Mouse (Mus musculus) subcutaneous adipose tissue, adult 2 months (tissue): ENCODE data around the gene Klk1b9. TPM values are rescaled to one million over a fixed set of nuclear protein-coding genes. Genes with fewer than 3 reads are reported as not detected.

ENCODE experiments used
- polyA plus RNA-seq: library from polyadenylated mRNA; depleted of rRNA; stranded (reverse); fragments of >200 nt; gene quantifications from 2 replicates; pipeline ENCODE4 v1.2.3, GENCODE M21; 2012; ENCODE audit warnings: low replicate concordance; rRNA removed

Gene Klk1b9
- polyA plus RNA-seq = not detected in 2 replicates

DNA sequence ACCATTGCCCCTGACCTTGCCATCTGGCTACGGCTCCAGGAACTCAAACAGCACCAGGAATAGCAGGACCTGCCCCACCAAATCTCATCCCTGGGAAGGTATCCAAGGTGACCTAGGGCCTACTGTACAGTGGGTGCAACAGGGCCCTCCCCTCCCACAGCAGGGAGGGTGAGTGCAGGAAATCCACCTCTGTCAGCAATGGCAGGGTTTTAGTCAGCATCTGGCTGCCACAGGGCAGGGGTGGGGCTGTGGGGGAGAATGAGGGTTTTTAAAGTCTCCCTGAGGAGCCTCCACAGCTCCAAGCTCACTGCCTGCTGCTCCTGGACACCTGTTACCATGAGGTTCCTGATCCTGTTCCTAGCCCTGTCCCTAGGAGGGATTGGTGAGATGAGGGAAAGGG is at the start of gene Klk1b9:
TSS of gene Klk1b9 (plus strand) at position 301 of the 400 bp plus-strand sequence.

DNA sequence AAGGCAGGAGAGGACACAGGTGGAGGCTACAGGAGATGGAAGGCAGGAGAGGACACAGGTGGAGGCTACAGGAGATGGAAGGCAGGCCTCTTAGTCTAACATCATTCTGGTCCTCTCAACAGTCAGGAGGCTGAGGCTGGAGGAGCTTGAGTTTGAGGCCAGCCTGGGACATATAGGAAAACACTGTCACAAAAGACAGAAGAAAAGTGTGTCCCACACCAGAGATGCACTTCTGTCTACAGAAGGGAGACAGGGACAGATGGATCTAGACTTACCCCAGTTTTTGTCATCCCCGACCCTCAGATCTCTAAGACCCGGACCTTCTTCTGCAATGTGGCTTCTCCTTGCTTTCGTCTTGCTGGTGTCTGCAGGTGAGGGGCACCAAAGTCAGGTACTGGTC is 42.4 kb upstream of the Klk1b9 start, which contains the start of gene Klk15:
TSS of gene Klk15 (plus strand) at position 301 of the 400 bp plus-strand sequence.

DNA sequence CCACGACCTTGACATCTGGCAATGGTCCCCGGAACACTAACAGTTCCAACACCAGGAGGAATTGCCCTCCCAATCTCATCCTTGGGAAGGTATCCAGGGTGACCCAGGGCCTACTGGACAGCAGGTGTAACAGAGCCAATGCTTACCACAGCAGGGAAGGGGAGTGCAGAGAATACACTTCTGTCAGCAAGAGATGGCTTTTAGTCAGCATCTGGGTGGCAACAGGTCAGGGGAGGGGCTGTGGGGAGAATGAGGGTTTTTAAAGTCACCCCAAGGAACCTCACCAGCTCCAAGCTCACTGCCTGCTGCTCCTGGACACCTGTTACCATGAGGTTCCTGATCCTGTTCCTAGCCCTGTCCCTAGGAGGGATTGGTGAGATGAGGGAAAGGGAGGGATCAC is 25.5 kb upstream of the Klk1b9 start, which contains the start of gene Klk1b8:
TSS of gene Klk1b8 (plus strand) at position 301 of the 400 bp plus-strand sequence.

DNA sequence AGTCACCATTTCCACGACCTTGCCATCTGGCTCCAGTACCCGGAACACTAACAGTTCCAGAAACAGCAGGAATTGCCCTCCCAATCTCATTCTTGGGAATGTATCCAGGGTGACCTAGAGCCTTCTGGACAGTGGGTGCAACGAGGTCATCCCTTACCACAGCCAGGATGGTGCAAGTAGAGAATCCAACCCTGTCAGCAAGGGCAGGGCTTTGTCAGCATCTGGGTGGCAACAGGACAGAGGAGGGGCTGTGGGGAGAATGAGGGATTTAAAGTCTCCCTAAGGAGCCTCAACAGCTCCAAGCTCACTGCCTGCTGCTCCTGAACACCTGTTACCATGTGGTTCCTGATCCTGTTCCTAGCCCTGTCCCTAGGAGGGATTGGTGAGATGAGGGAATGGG is 9.4 kb upstream of the Klk1b9 start, which contains the start of gene Klk1b1:
TSS of gene Klk1b1 (plus strand) at position 301 of the 400 bp plus-strand sequence.

DNA sequence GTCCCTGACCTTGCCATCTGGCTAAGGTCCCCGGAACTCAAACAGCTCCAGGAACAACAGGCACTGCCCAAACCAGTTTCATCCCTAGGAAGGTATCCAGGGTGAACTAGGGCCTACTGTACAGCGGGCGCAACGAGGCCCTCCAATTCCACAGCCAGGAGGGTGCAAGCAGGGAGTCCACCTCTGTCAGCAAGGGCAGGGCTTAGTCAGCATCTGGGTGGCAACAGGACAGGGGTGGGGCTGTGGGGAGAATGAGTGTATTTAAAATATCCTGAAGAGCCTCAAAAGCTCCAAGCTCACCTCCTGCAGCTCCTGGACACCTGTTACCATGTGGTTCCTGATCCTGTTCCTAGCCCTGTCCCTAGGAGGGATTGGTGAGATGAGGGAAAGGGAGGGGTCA is 19.7 kb downstream of the Klk1b9 start, which contains the start of gene Klk1b11:
TSS of gene Klk1b11 (plus strand) at position 301 of the 400 bp plus-strand sequence.

DNA sequence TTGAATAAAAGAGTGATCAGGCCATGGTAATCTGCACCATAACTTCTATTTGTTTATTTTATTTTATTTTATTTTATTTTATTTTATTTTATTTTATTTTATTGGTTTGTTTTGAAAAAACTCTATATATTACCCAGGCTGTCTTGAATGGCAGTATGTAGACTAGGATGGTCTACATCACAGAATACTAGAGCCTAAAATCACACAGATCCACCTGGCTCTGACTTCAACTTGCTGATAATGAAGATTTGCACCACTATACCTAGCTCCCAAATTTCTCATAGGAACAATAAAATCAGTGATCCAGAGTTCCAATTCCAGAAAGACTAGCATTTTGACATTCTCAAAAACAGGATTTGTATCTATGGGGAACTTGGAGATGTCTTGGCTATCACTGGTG is 36.0 kb downstream of the Klk1b9 start, which contains the start of gene Klk1b26:
TSS of gene Klk1b26 (plus strand) at position 301 of the 400 bp plus-strand sequence.

Other genes starting within 250 kb of the Klk1b9 start
- gene Klk12, start 207.2 kb upstream of the Klk1b9 start, polyA plus RNA-seq = not detected in 2 replicates
- gene Klk11, start 201.5 kb upstream of the Klk1b9 start, polyA plus RNA-seq = 1.2 TPM in 1 of 2 replicates, not detected in the other
- 1.3 and 6.0 TPM in 2 replicates for gene Klk10, start 195.0 kb upstream of the Klk1b9 start, polyA plus RNA-seq
- not detected in 2 replicates for gene Klk9, start 184.2 kb upstream of the Klk1b9 start, polyA plus RNA-seq
- 4.9 and 6.5 TPM in 2 replicates for gene Klk8, start 178.5 kb upstream of the Klk1b9 start, polyA plus RNA-seq
- 0.09 TPM in 1 of 2 replicates, not detected in the other for gene Klk7, start 164.8 kb upstream of the Klk1b9 start, polyA plus RNA-seq
- gene Klk6, start 151.6 kb upstream of the Klk1b9 start, polyA plus RNA-seq = not detected in 2 replicates
- 0.09 TPM in 1 of 2 replicates, not detected in the other for gene Klk5, start 134.1 kb upstream of the Klk1b9 start, polyA plus RNA-seq
- 0.09 TPM in 1 of 2 replicates, not detected in the other for gene Klk4, start 94.9 kb upstream of the Klk1b9 start, polyA plus RNA-seq
- not detected in 2 replicates for gene Klk15, start 42.3 kb upstream of the Klk1b9 start, polyA plus RNA-seq
- not detected in 2 replicates for gene Klk1b8, start 25.4 kb upstream of the Klk1b9 start, polyA plus RNA-seq
- not detected in 2 replicates for gene Klk1b1, start 9.3 kb upstream of the Klk1b9 start, polyA plus RNA-seq
- gene Klk1b11, start 19.8 kb downstream of the Klk1b9 start, polyA plus RNA-seq = not detected in 2 replicates
- not detected in 2 replicates for gene Klk1b26, start 36.1 kb downstream of the Klk1b9 start, polyA plus RNA-seq
- 0.19 and 0.28 TPM in 2 replicates for gene Klk1b27, start 76.2 kb downstream of the Klk1b9 start, polyA plus RNA-seq
- not detected in 2 replicates for gene Klk1b21, start 126.3 kb downstream of the Klk1b9 start, polyA plus RNA-seq
- not detected in 2 replicates for gene Klk1b22, start 136.6 kb downstream of the Klk1b9 start, polyA plus RNA-seq
- gene Klk1b16, start 160.7 kb downstream of the Klk1b9 start, polyA plus RNA-seq = not detected in 2 replicates
- gene Klk1b24, start 212.2 kb downstream of the Klk1b9 start, polyA plus RNA-seq = not detected in 2 replicates
- not detected in 2 replicates for gene Klk1b3, start 222.1 kb downstream of the Klk1b9 start, polyA plus RNA-seq
- gene Klk1b4, start 231.4 kb downstream of the Klk1b9 start, polyA plus RNA-seq = not detected in 2 replicates
- not detected in 2 replicates for gene Klk1b5, start 239.9 kb downstream of the Klk1b9 start, polyA plus RNA-seq
- 0.50 and 2.1 TPM in 2 replicates for gene Klk1, start 249.3 kb downstream of the Klk1b9 start, polyA plus RNA-seq